Mouse (Mus musculus) liver, postnatal 0 days (tissue): Measurements from ENCODE around the gene Igf2bp3.

Source experiments
- CTCF ChIP-seq: sonication (generic); IDR thresholded peaks from 2 replicates; pipeline ENCODE4 v1.5.1; 2016; ENCODE audit warnings: antibody characterized with exemption, low read depth
- EP300 ChIP-seq: IDR thresholded peaks from 2 replicates; pipeline ENCODE4 v1.6.1; 2016; ENCODE audit warnings: antibody characterized with exemption, low read depth, mild to moderate bottlenecking

GRCm38 (mm10) chr6:49221906-49222305 is 7.1 kb upstream of the Igf2bp3 start:
- TF ChIP-seq CTCF, result no peak
- TF ChIP-seq EP300, result no peak
